Mouse (Mus musculus): ENCODE data around the gene Unc93b1. TPM values are rescaled to one million over a fixed set of nuclear protein-coding genes. Genes with fewer than 3 reads are reported as not detected.

The Unc93b1 gene
- total and polyA plus RNA-seq, 2 experiments: 41.1 to 102 TPM

DNA sequence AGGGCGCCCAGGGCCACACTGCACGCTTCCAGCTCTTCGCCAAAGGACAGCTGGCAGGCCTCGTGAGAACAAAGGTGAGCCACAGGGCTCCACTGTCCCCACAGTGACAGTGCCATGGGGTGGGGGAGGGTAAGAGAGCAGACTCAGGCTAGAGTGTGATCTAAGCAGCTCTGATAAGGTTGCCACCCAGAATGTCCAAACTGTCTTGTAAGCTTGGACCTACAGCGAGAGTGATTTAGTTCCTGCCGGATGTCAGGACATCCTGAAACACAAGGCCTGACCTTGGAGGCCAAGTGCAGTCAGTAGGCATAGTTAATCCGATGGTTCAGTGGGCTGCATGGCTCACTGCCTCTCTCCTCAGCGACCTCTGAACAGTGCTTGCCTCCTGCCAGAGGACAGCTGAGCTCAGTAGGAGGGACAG lies 50.3 kb downstream of the Unc93b1 start:
- H3K27ac ChIP-seq (replicated peaks; ENCODE audit: insufficient read depth, low read depth, low read length): peak overlapping the region; percentile 97
- WGBS: 5% methylated on average over 8 of the region's 8 CpGs
- DNase-seq (ENCODE audit: extremely low read depth, low read depth, low spot score): peak; percentile 94

DNA sequence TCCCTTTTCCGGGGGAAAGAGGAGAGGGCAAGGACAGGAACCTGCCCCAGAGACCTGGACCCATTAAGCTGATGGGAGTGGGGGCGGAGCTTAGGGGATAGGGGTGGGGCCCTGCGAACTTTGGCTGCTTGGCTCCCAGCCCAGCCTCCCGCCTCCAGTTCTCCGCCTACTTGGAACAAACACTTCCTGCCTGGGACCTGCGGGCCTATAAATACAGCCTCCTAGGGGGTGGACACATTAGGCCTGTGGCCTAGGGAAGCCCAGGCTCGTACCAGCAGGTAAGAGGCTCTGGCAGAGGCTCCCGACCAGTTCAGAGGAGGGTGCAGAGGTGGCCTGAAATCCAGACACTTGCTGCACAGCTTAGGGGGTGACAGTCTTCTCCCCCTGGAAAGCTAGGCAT lies 51.3 kb downstream of the Unc93b1 start, which contains the start of gene Acy3:
Acy3 (plus strand) TSS at position 237 of the 400 bp plus-strand sequence.
- Histone ChIP-seq H3K9ac (ENCODE audit: low read depth, low read length) (peak within 1 kb of the TSS; percentile 71), H3K4me1 (ENCODE audit: control insufficient read depth, insufficient read depth, low read length) (peaks cover 28% of the 10 kb centered on the region), H3K4me3 (ENCODE audit: insufficient read depth, low read depth, low read length) (peak within 1 kb of the TSS; percentile 44), H3K79me2 (ENCODE audit: control insufficient read depth, insufficient read depth, low read length) (no peaks in the 10 kb centered on the region), H3K27me3 (ENCODE audit: control insufficient read depth, insufficient read depth, low read length) (no peaks in the 10 kb centered on the region), H3K27ac (replicated peaks; ENCODE audit: insufficient read depth, low read depth, low read length) (peak within 1 kb of the TSS; percentile 97), H3K36me3 (ENCODE audit: control insufficient read depth, insufficient read depth, low read length) (peaks cover 3% of the 10 kb centered on the region; the same call in 1 of the 2 replicates)
- DNase-seq (ENCODE audit: extremely low read depth, low read depth, low spot score): peak; percentile 93
- 4% methylated on average over 8 of the region's 8 CpGs for WGBS
- TF ChIP-seq CTCF (IDR thresholded peaks at IDR 0.05; ENCODE audit: low read depth, low read length) (no peak), POLR2A (IDR thresholded peaks at IDR 0.05; ENCODE audit: extremely low read depth, insufficient read depth, low read length) (peak; percentile 99)

More for the DNA sequence above, 50.3 kb downstream of the Unc93b1 start:
- Histone ChIP-seq H3K4me1 (ENCODE audit: control insufficient read depth, insufficient read depth, low read length) (peaks cover 28% of the 10 kb centered on the region), H3K4me3 (ENCODE audit: insufficient read depth, low read depth, low read length) (no peak overlapping the region), H3K79me2 (ENCODE audit: control insufficient read depth, insufficient read depth, low read length) (no peaks in the 10 kb centered on the region), H3K36me3 (ENCODE audit: control insufficient read depth, insufficient read depth, low read length) (peaks cover 3% of the 10 kb centered on the region; the same call in 1 of the 2 replicates), H3K27me3 (ENCODE audit: control insufficient read depth, insufficient read depth, low read length) (no peaks in the 10 kb centered on the region), H3K9ac (ENCODE audit: low read depth, low read length) (peak overlapping the region; percentile 0; the same call in 1 of the 2 replicates)
- TF ChIP-seq POLR2A (IDR thresholded peaks at IDR 0.05; ENCODE audit: extremely low read depth, insufficient read depth, low read length): no peak
- TF ChIP-seq CTCF (IDR thresholded peaks at IDR 0.05; ENCODE audit: low read depth, low read length): no peak

DNA sequence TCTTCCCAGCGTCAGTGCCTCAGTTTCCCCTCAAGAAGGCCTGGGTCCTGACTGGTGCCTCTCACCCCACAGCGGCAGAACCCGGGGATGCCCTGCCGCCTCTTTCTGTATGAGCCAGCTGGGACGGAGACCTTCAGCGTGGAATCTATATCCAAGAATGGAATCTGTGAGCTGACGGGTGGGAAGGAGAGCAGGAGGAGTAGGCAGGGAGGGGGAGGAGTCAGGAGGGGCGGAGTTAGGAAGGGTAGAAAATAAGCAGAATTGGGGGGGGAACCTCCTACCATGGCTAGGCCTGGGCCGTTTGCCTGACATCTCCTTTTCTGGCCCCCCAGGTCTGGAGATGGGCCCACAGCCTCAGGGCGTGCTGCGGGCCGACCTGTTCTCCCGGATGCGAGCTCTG lies 53.1 kb downstream of the Unc93b1 start:
- TF ChIP-seq CTCF (IDR thresholded peaks at IDR 0.05; ENCODE audit: low read depth, low read length) (no peak), POLR2A (IDR thresholded peaks at IDR 0.05; ENCODE audit: extremely low read depth, insufficient read depth, low read length) (no peak)
- Histone ChIP-seq H3K9ac (ENCODE audit: low read depth, low read length) (no peak overlapping the region), H3K4me1 (ENCODE audit: control insufficient read depth, insufficient read depth, low read length) (peaks cover 28% of the 10 kb centered on the region), H3K27me3 (ENCODE audit: control insufficient read depth, insufficient read depth, low read length) (no peaks in the 10 kb centered on the region), H3K27ac (replicated peaks; ENCODE audit: insufficient read depth, low read depth, low read length) (no peak overlapping the region), H3K79me2 (ENCODE audit: control insufficient read depth, insufficient read depth, low read length) (no peaks in the 10 kb centered on the region), H3K4me3 (ENCODE audit: insufficient read depth, low read depth, low read length) (no peak overlapping the region), H3K36me3 (ENCODE audit: control insufficient read depth, insufficient read depth, low read length) (peaks cover 3% of the 10 kb centered on the region; the same call in 1 of the 2 replicates)
- WGBS: 95% methylated on average over 14 of the region's 14 CpGs
- no peak for DNase-seq (ENCODE audit: extremely low read depth, low read depth, low spot score)

DNA sequence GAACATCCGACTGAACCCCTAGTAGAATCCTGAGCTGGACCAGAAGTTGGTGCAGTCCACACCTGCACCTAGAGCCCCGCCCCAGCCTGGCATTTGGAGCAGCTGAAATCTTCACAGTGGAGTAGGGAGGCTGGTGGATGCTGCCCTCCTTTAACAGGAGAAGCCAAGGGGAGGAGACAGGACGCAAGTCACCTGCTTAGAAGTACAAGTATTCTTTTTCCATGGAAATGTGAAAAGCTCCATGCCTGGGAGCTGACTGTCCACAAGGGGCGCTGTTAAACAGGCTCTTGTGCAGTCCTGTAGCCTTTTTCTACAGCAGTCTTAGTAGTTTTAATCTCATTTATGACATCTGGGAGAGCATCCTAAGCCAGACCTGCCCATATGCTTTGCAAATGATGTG lies 53.8 kb downstream of the Unc93b1 start:
- Histone ChIP-seq H3K4me1 (ENCODE audit: control insufficient read depth, insufficient read depth, low read length) (peaks cover 28% of the 10 kb centered on the region), H3K27ac (replicated peaks; ENCODE audit: insufficient read depth, low read depth, low read length) (no peak overlapping the region), H3K4me3 (ENCODE audit: insufficient read depth, low read depth, low read length) (no peak overlapping the region), H3K79me2 (ENCODE audit: control insufficient read depth, insufficient read depth, low read length) (no peaks in the 10 kb centered on the region), H3K9ac (ENCODE audit: low read depth, low read length) (no peak overlapping the region), H3K36me3 (ENCODE audit: control insufficient read depth, insufficient read depth, low read length) (peaks cover 3% of the 10 kb centered on the region; the same call in 1 of the 2 replicates), H3K27me3 (ENCODE audit: control insufficient read depth, insufficient read depth, low read length) (no peaks in the 10 kb centered on the region)
- no peak for DNase-seq (ENCODE audit: extremely low read depth, low read depth, low spot score)
- no peak for TF ChIP-seq POLR2A (IDR thresholded peaks at IDR 0.05; ENCODE audit: extremely low read depth, insufficient read depth, low read length)
- peak; percentile 4; the same call in 1 of the 2 replicates for TF ChIP-seq CTCF (IDR thresholded peaks at IDR 0.05; ENCODE audit: low read depth, low read length)
- WGBS: 93% methylated on average over 4 of the region's 4 CpGs

DNA sequence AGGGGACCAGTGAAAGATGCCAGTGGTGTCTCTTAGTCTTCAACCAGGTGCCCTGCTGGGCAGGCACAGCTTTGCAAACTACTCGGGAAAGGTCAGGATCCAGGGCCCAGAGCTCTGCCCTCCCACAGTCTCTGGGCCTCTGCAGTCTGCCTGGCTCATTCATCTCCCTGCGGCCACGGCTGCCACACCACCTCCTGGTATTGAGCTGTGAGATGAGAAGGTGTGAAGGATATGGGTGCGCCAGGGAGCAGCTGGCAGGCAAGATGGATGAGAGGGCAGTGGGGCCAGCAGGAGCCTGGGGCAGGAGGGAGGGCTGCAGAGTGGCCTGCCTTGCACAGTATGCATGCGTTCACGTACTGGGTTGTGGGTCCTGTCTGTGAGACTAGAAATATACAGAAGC lies 55.8 kb downstream of the Unc93b1 start:
- no peaks in the 10 kb centered on the region for H3K27me3 ChIP-seq (ENCODE audit: control insufficient read depth, insufficient read depth, low read length)
- WGBS: 78% methylated on average over 6 of the region's 6 CpGs
- peaks cover 13% of the 10 kb centered on the region for H3K4me1 ChIP-seq (ENCODE audit: control insufficient read depth, insufficient read depth, low read length)
- no peaks in the 10 kb centered on the region for H3K79me2 ChIP-seq (ENCODE audit: control insufficient read depth, insufficient read depth, low read length)
- TF ChIP-seq CTCF (IDR thresholded peaks at IDR 0.05; ENCODE audit: low read depth, low read length) (no peak), POLR2A (IDR thresholded peaks at IDR 0.05; ENCODE audit: extremely low read depth, insufficient read depth, low read length) (no peak)
- no peak for DNase-seq (ENCODE audit: extremely low read depth, low read depth, low spot score)
- no peak overlapping the region for H3K4me3 ChIP-seq (ENCODE audit: insufficient read depth, low read depth, low read length)
- H3K9ac ChIP-seq (ENCODE audit: low read depth, low read length): no peak overlapping the region
- peaks cover 3% of the 10 kb centered on the region; the same call in 1 of the 2 replicates for H3K36me3 ChIP-seq (ENCODE audit: control insufficient read depth, insufficient read depth, low read length)
- no peak overlapping the region for H3K27ac ChIP-seq (replicated peaks; ENCODE audit: insufficient read depth, low read depth, low read length)

DNA sequence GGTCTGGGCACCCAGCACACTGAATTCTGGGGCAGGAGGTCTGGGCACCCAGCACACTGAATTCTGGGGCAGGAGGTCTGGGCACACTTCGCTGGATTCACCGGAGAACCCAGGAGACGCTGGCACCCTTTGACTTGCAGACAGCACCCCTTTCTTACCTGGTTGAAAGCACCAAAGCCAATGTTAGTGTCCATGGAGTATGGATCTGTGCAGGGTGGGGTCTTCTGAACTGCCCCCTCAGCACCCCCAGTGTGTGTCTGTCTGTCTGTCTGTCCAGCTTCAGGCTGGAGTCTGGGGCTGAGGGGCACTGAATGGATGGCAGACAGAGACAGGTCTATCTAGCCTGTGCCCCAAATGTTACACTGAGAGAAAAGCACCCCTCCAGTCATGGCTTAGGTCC lies 56.6 kb downstream of the Unc93b1 start:
- no peaks in the 10 kb centered on the region for H3K79me2 ChIP-seq (ENCODE audit: control insufficient read depth, insufficient read depth, low read length)
- no peak overlapping the region for H3K4me3 ChIP-seq (ENCODE audit: insufficient read depth, low read depth, low read length)
- DNase-seq (ENCODE audit: extremely low read depth, low read depth, low spot score): no peak
- peaks cover 3% of the 10 kb centered on the region; the same call in 1 of the 2 replicates for H3K36me3 ChIP-seq (ENCODE audit: control insufficient read depth, insufficient read depth, low read length)
- H3K4me1 ChIP-seq (ENCODE audit: control insufficient read depth, insufficient read depth, low read length): peaks cover 9% of the 10 kb centered on the region
- 94% methylated on average over 3 of the region's 3 CpGs for WGBS
- no peaks in the 10 kb centered on the region for H3K27me3 ChIP-seq (ENCODE audit: control insufficient read depth, insufficient read depth, low read length)
- H3K27ac ChIP-seq (replicated peaks; ENCODE audit: insufficient read depth, low read depth, low read length): no peak overlapping the region
- no peak overlapping the region for H3K9ac ChIP-seq (ENCODE audit: low read depth, low read length)
- no peak for TF ChIP-seq CTCF (IDR thresholded peaks at IDR 0.05; ENCODE audit: low read depth, low read length)
- TF ChIP-seq POLR2A (IDR thresholded peaks at IDR 0.05; ENCODE audit: extremely low read depth, insufficient read depth, low read length): no peak

All from liver, adult 2 months (tissue).